Mouse (Mus musculus): ENCODE data around the gene Carm1. TPM values are rescaled to one million over a fixed set of nuclear protein-coding genes. Genes with fewer than 3 reads are reported as not detected.

Carm1 gene
- total and polyA plus RNA-seq, 3 experiments = 21.5 to 111 (median 42.2) TPM

GRCm38 (mm10) chr9:21498284-21498902 is 48.3 kb upstream of the Carm1 start:
- H3K4me2 ChIP-seq (ENCODE audit: insufficient read depth, low read depth, poor library complexity, severe bottlenecking) = no peak overlapping the region
- peaks cover 58 to 83% of the 10 kb centered on the region in 2 experiments for H3K36me3 ChIP-seq (replicated peaks in 1 of 2; ENCODE audit: control insufficient read depth in 1 of 2, insufficient read depth in 1 of 2, low read length in 1 of 2)
- in situ Hi-C loops (cut with MboI; ENCODE audit: low pct_ligation_motif_present, low pct_unique_long_range_greater_than_20kb, low sequenced_read_pairs) = no loop called here

GRCm38 (mm10) chr9:21503352-21503751 is 43.3 kb upstream of the Carm1 start:
- dilution Hi-C loops (cut with MboI; ENCODE audit: extremely low pct_ligation_motif_present, extremely low pct_unique_long_range_greater_than_20kb, low sequenced_read_pairs) = no loop called here
- Histone ChIP-seq H3K36me3 (replicated peaks in 1 of 2; ENCODE audit: control insufficient read depth in 1 of 2, insufficient read depth in 1 of 2, low read length in 1 of 2) (peaks cover 67 to 83% of the 10 kb centered on the region in 2 experiments), H3K9me3 (replicated peaks; ENCODE audit: low read length) (no peaks in the 10 kb centered on the region), H3K9ac (ENCODE audit: insufficient read depth, low read depth) (no peak overlapping the region), H3K79me2 (replicated peaks; ENCODE audit: control insufficient read depth, extremely low read depth, insufficient read depth, poor library complexity, severe bottlenecking) (no peaks in the 10 kb centered on the region), H3K4me2 (ENCODE audit: insufficient read depth, low read depth, poor library complexity, severe bottlenecking) (no peak overlapping the region), H3K27me3 (replicated peaks) (no peaks in the 10 kb centered on the region), H3K4me1 (ENCODE audit: control insufficient read depth in 1 of 2, insufficient read depth in 2 of 2) (peaks cover 0 to 7% of the 10 kb centered on the region in 2 experiments; a peak in 1 of 4 replicates), H3K27ac (ENCODE audit: insufficient read depth, low read depth) (no peak overlapping the region), H3K4me3 (replicated peaks in 1 of 3; ENCODE audit: low read depth in 2 of 3, low read length in 2 of 3, poor library complexity in 1 of 3) (no peak overlapping the region)
- in situ Hi-C loops (cut with MboI; ENCODE audit: low pct_ligation_motif_present, low pct_unique_long_range_greater_than_20kb, low sequenced_read_pairs) = no loop called here
- TF ChIP-seq BHLHE40 (IDR thresholded peaks at IDR 0.05; ENCODE audit: low read depth, low read length) (no peak), USF2 (conservative IDR thresholded peaks at IDR 0.05; ENCODE audit: low read depth, low read length) (no peak), SIN3A (IDR thresholded peaks at IDR 0.05; ENCODE audit: low read length) (no peak), ELF1 (IDR thresholded peaks at IDR 0.05; ENCODE audit: low read depth, low read length) (no peak), EP300 (IDR thresholded peaks at IDR 0.05; ENCODE audit: low read length) (no peak), MAZ (IDR thresholded peaks at IDR 0.05; ENCODE audit: low read depth, low read length) (no peak), SMC3 (IDR thresholded peaks at IDR 0.05; ENCODE audit: low read depth, low read length) (no peak), CTCF (conservative IDR thresholded peaks at IDR 0.05 in 1 of 2, IDR thresholded peaks at IDR 0.05 in 1 of 2; ENCODE audit: low read depth in 2 of 2, low read length in 2 of 2) (no peak), GABPA (IDR thresholded peaks at IDR 0.05; ENCODE audit: insufficient replicate concordance, low read depth, low read length) (no peak)
- no peak for DNase-seq (ENCODE audit: extremely low read depth)

More at GRCm38 (mm10) chr9:21498284-21498902, 48.3 kb upstream of the Carm1 start:
- Histone ChIP-seq H3K4me3 (replicated peaks in 1 of 3; ENCODE audit: low read depth in 2 of 3, low read length in 2 of 3, poor library complexity in 1 of 3) (no peak overlapping the region), H3K9ac (ENCODE audit: insufficient read depth, low read depth) (no peak overlapping the region), H3K79me2 (replicated peaks; ENCODE audit: control insufficient read depth, extremely low read depth, insufficient read depth, poor library complexity, severe bottlenecking) (no peaks in the 10 kb centered on the region), H3K27ac (ENCODE audit: insufficient read depth, low read depth) (no peak overlapping the region), H3K27me3 (replicated peaks) (no peaks in the 10 kb centered on the region), H3K9me3 (replicated peaks; ENCODE audit: low read length) (no peaks in the 10 kb centered on the region), H3K4me1 (ENCODE audit: control insufficient read depth in 1 of 2, insufficient read depth in 2 of 2) (peaks cover 9 to 11% of the 10 kb centered on the region in 2 experiments)
- no peak for DNase-seq (ENCODE audit: extremely low read depth)
- TF ChIP-seq IRF4 (IDR thresholded peaks at IDR 0.05; ENCODE audit: low read depth, low read length) (no peak), NELFE (IDR thresholded peaks at IDR 0.05; ENCODE audit: low read depth, low read length) (no peak), RCOR1 (conservative IDR thresholded peaks at IDR 0.05; ENCODE audit: low read depth, low read length) (no peak), MAZ (IDR thresholded peaks at IDR 0.05; ENCODE audit: low read depth, low read length) (no peak), RAD21 (IDR thresholded peaks at IDR 0.05; ENCODE audit: low read depth, low read length) (no peak), USF1 (IDR thresholded peaks at IDR 0.05; ENCODE audit: low read depth, low read length) (no peak), NRF1 (IDR thresholded peaks at IDR 0.05; ENCODE audit: low read depth, low read length) (no peak), ETS1 (conservative IDR thresholded peaks at IDR 0.05; ENCODE audit: low read depth, low read length) (no peak), MEF2A (IDR thresholded peaks at IDR 0.05; ENCODE audit: borderline replicate concordance, low read depth, low read length) (no peak), KAT2A (IDR thresholded peaks at IDR 0.05; ENCODE audit: insufficient replicate concordance, low read length) (no peak), BHLHE40 (IDR thresholded peaks at IDR 0.05; ENCODE audit: low read depth, low read length) (no peak), MYC (IDR thresholded peaks at IDR 0.05; ENCODE audit: low read depth, low read length) (no peak), TCF12 (IDR thresholded peaks at IDR 0.05; ENCODE audit: low read depth, low read length) (no peak), UBTF (IDR thresholded peaks at IDR 0.05; ENCODE audit: low read depth, low read length) (no peak), CHD1 (IDR thresholded peaks at IDR 0.05; ENCODE audit: low read depth, low read length) (no peak), MAX (IDR thresholded peaks at IDR 0.05; ENCODE audit: low read length) (no peak), ZMIZ1 (IDR thresholded peaks at IDR 0.05; ENCODE audit: low read depth, low read length) (no peak)
- dilution Hi-C loops (cut with MboI; ENCODE audit: extremely low pct_ligation_motif_present, extremely low pct_unique_long_range_greater_than_20kb, low sequenced_read_pairs) = no loop called here
